Mouse (Mus musculus): ENCODE results near the gene Dusp3. TPM values are rescaled to one million over a fixed set of nuclear protein-coding genes. Genes with fewer than 3 reads are reported as not detected.

The Dusp3 gene
- polyA plus RNA-seq (2017; shearing (Covaris generic)), result 0.60 TPM

GRCm38 (mm10) chr11:101986913-101987312 lies at the start of gene Dusp3:
Gene Dusp3 (minus strand): TSS chr11:101987013.

GRCm38 (mm10) chr11:102028087-102028816 lies 41.4 kb upstream of the Dusp3 start, which contains the start of gene Mpp3:
Gene Mpp3 (minus strand): TSS chr11:102028461.

GRCm38 (mm10) chr11:101984054-101985025 lies 2.5 kb downstream of the Dusp3 start, which contains the start of gene Cfap97d1:
Gene Cfap97d1 (plus strand): TSS chr11:101984279.

GRCm38 (mm10) chr11:101966965-101967614 lies 19.7 kb downstream of the Dusp3 start, which contains the start of gene Sost:
Gene Sost (minus strand): TSS chr11:101967015.

Other genes starting within 250 kb of the Dusp3 start
- not detected for gene Etv4, start 201.6 kb downstream of the Dusp3 start, polyA plus RNA-seq (2017; shearing (Covaris generic))
- not detected for gene Meox1, start 92.6 kb downstream of the Dusp3 start, polyA plus RNA-seq (2017; shearing (Covaris generic))
- gene Sost, start 20.0 kb downstream of the Dusp3 start, polyA plus RNA-seq (2017; shearing (Covaris generic)), result not detected
- not detected for gene Cfap97d1, start 2.7 kb downstream of the Dusp3 start, polyA plus RNA-seq (2017; shearing (Covaris generic))
- gene Mpp3, start 41.4 kb upstream of the Dusp3 start, polyA plus RNA-seq (2017; shearing (Covaris generic)), result not detected
- gene Cd300lg, start 54.5 kb upstream of the Dusp3 start, polyA plus RNA-seq (2017; shearing (Covaris generic)), result not detected
- 6.2 TPM for gene Mpp2, start 101.5 kb upstream of the Dusp3 start, polyA plus RNA-seq (2017; shearing (Covaris generic))
- not detected for gene Ppy, start 114.3 kb upstream of the Dusp3 start, polyA plus RNA-seq (2017; shearing (Covaris generic))
- not detected for gene Pyy, start 120.8 kb upstream of the Dusp3 start, polyA plus RNA-seq (2017; shearing (Covaris generic))
- not detected for gene Nags, start 158.5 kb upstream of the Dusp3 start, polyA plus RNA-seq (2017; shearing (Covaris generic))
- gene Tmem101, start 169.4 kb upstream of the Dusp3 start, polyA plus RNA-seq (2017; shearing (Covaris generic)), result 18.5 TPM
- 56.8 TPM for gene Lsm12, start 198.3 kb upstream of the Dusp3 start, polyA plus RNA-seq (2017; shearing (Covaris generic))
- 50.3 TPM for gene G6pc3, start 202.6 kb upstream of the Dusp3 start, polyA plus RNA-seq (2017; shearing (Covaris generic))
- gene Hdac5, start 243.2 kb upstream of the Dusp3 start, polyA plus RNA-seq (2017; shearing (Covaris generic)), result 20.1 TPM

Data from inflammation-experienced regulatory T-cells, adult 16 weeks (primary cell).